Mouse (Mus musculus): ENCODE measurements around the gene Rnf222. TPM values are rescaled to one million over a fixed set of nuclear protein-coding genes. Genes with fewer than 3 reads are reported as not detected.

The Rnf222 gene
- polyA plus RNA-seq, 1 experiment from 2014 or later, result 0.64 TPM

DNA sequence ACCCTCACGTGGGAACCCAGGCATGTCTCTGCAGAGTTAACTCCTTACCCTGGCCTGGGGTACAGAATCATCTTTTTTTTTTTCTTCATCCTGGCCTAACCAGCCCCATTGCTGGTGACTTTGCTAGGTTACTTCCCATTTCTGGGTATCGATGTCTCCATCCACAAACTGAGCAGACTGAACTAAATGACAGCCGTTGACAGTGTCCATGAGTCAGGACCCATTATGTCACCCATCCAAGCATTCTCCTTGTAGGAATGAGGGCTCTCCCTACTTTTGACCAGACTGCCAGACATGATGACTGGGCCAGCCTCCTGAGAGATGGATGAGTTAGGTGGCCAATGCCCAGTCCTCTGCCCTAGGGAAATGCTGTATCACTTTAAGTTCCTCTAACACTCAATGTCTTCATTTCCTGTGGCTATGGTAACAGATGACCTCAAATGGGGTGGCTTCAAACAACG, 24.7 kb upstream of the Rnf222 start:
- Histone ChIP-seq H3K4me2 (no peak overlapping the region), H3K4me3 (replicated peaks) (no peak overlapping the region), H3K9me3 (no peaks in the 10 kb centered on the region), H3K27ac (no peak overlapping the region), H3K9ac (no peak overlapping the region), H3K27me3 (replicated peaks) (no peaks in the 10 kb centered on the region), H3K4me1 (0 out of 2 replicates have a peak, but pooled peaks cover 8% of the 10 kb centered on the region), H3K36me3 (no peaks in the 10 kb centered on the region)
- 60% methylated on average over 4 of the region's 4 CpGs for WGBS
- ATAC-seq (ENCODE audit: insufficient read depth, low FRiP score, low read depth), result no peak

DNA sequence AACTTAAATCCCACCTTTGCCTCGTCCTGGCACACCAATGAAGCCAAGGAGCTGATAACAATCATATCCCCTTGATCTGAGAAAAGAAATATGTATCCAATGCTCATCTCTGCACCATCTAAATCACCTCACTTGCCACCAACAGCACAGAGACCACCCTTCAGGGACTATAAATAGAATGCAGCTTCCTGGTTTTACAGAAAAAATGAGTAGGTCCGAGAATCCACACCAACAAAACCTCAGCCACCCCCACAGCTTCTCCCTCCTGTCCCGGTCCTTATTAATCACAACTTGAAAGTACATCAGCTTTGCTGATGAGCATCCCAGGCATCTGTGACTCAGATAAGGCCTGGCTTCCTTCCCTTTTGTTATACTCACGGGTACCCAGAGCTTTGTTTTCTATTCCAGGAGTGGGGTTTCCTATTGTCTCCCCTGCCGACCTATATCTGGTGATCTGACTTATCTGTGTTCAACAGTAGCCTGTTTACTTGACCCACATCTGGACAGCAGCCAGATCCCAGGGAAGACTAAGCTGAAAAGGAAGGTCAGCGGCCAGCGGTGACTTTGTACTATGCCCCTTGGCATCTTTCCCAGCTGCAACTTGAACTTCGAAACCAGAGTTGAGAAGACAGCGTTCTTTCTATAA, 23.7 kb upstream of the Rnf222 start:
- peak; percentile 53; the same call in 1 of the 2 replicates for ATAC-seq (ENCODE audit: insufficient read depth, low FRiP score, low read depth)
- no peaks in the 10 kb centered on the region for H3K27me3 ChIP-seq (replicated peaks)
- H3K27ac ChIP-seq, result 0 out of 2 replicates have a peak overlapping the region, but pooled peaks have one; percentile 21
- H3K36me3 ChIP-seq, result no peaks in the 10 kb centered on the region
- H3K9me3 ChIP-seq, result no peaks in the 10 kb centered on the region
- whole genome bisulfite sequencing, result 32% methylated on average over 9 of the region's 9 CpGs
- 0 out of 2 replicates have a peak, but pooled peaks cover 8% of the 10 kb centered on the region for H3K4me1 ChIP-seq
- no peak overlapping the region for H3K4me3 ChIP-seq (replicated peaks)
- H3K4me2 ChIP-seq, result no peak overlapping the region
- no peak overlapping the region for H3K9ac ChIP-seq

GRCm38 (mm10) chr11:68871277-68871676, 17.1 kb upstream of the Rnf222 start:
- no peaks in the 10 kb centered on the region for H3K9me3 ChIP-seq
- no peaks in the 10 kb centered on the region for H3K27me3 ChIP-seq (replicated peaks)
- no peak overlapping the region for H3K27ac ChIP-seq
- no peaks in the 10 kb centered on the region for H3K36me3 ChIP-seq
- no peaks in the 10 kb centered on the region; the same call in 1 of the 2 replicates for H3K4me1 ChIP-seq
- no peak overlapping the region for H3K9ac ChIP-seq
- no peak overlapping the region for H3K4me3 ChIP-seq (replicated peaks)
- no peak for ATAC-seq (ENCODE audit: insufficient read depth, low FRiP score, low read depth)
- WGBS, result 78% methylated on average over 9 of the region's 9 CpGs
- H3K4me2 ChIP-seq, result no peak overlapping the region

DNA sequence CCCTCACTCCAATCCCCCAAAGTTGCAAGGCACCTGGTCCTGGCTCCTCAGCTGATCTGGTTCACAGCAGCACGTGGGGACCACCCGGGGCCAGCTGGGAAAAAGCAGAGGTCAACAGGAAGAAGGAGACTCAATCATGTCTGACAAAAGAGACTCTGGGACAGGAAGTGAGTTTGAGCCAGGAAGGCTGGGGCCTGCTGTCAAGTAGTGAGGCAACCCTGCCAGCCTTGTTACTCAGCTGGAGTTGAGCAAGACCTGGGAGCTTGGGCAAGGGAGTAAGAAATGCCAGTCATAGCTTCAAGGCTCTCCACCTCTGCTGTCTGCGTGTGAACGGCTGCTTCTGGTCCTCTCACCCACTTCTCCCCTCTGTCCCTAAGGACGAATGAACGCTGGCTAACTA, 16.6 kb upstream of the Rnf222 start, which contains the start of gene Ndel1:
TSS of gene Ndel1 (minus strand) at position 111 of the 400 bp plus-strand sequence.
- no peaks in the 10 kb centered on the region for H3K27me3 ChIP-seq (replicated peaks)
- H3K4me3 ChIP-seq (replicated peaks), result no peak within 1 kb of the TSS
- no peak within 1 kb of the TSS for H3K9ac ChIP-seq
- 44% methylated on average over 6 of the region's 6 CpGs for WGBS
- ATAC-seq (ENCODE audit: insufficient read depth, low FRiP score, low read depth), result no peak
- H3K36me3 ChIP-seq, result no peaks in the 10 kb centered on the region
- no peak within 1 kb of the TSS for H3K4me2 ChIP-seq
- H3K27ac ChIP-seq, result no peak within 1 kb of the TSS
- no peaks in the 10 kb centered on the region for H3K9me3 ChIP-seq
- H3K4me1 ChIP-seq, result no peaks in the 10 kb centered on the region; the same call in 1 of the 2 replicates

DNA sequence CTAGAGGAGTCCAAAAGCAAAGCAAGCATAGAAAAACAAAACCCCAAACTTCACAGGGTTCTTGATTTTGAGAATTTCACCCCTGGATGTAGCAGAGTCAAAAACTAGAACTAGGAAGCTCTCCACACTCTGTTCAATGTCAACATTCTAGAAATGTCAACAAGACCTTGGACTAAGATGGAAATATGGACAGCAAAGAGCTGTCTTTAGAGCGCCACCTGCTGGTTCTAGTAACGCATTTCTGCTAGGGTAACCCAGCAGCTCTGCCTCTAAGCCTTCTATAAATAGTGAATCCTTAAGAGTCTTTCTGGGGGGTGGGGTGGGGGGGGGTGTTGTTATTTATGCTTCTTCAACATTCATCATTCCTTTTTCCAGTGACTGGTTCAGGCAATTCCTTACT, 13.5 kb upstream of the Rnf222 start:
- Histone ChIP-seq H3K9ac (no peak overlapping the region), H3K4me3 (replicated peaks) (no peak overlapping the region), H3K4me1 (no peaks in the 10 kb centered on the region; the same call in 1 of the 2 replicates), H3K4me2 (no peak overlapping the region), H3K9me3 (no peaks in the 10 kb centered on the region), H3K27me3 (replicated peaks) (no peaks in the 10 kb centered on the region), H3K36me3 (no peaks in the 10 kb centered on the region), H3K27ac (no peak overlapping the region)
- 0% methylated on average over 2 of the region's 2 CpGs for WGBS
- ATAC-seq (ENCODE audit: insufficient read depth, low FRiP score, low read depth), result peak; percentile 22; the same call in 1 of the 2 replicates

DNA sequence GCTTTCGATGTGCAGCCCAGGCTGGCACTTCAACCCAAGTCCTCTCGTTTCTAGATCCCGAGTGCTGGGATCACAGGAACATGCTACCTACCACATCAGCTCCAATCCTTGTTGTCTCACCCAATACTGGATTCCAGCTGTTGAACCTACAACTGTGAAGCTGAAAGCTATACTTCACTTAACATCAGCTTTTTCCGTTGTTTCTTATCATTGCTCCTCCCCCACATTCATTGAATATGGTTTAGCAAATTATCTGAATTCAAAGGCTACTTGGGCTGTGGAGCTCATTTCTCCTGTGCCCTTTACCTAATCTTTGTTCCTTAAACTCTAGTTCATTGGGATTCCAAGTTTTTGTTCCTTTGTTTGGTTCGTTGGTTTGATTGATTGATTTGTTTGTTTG, 9.5 kb upstream of the Rnf222 start:
- Histone ChIP-seq H3K27ac (no peak overlapping the region), H3K4me1 (no peaks in the 10 kb centered on the region), H3K27me3 (replicated peaks) (no peaks in the 10 kb centered on the region), H3K4me3 (replicated peaks) (no peak overlapping the region), H3K9me3 (no peaks in the 10 kb centered on the region), H3K9ac (no peak overlapping the region), H3K36me3 (no peaks in the 10 kb centered on the region), H3K4me2 (no peak overlapping the region)
- WGBS, result 84% methylated on average over 5 of the region's 5 CpGs
- ATAC-seq (ENCODE audit: insufficient read depth, low FRiP score, low read depth), result no peak

- 20% methylated on average over 14 of the region's 14 CpGs for WGBS
- Histone ChIP-seq H3K9me3 (no peaks in the 10 kb centered on the region), H3K4me3 (replicated peaks) (no peak overlapping the region), H3K36me3 (no peaks in the 10 kb centered on the region), H3K9ac (no peak overlapping the region), H3K4me1 (no peaks in the 10 kb centered on the region), H3K27ac (no peak overlapping the region), H3K27me3 (replicated peaks) (no peaks in the 10 kb centered on the region), H3K4me2 (peak overlapping the region; percentile 3; the same call in 1 of the 2 replicates)
- ATAC-seq (ENCODE audit: insufficient read depth, low FRiP score, low read depth), result no peak
Observed at GRCm38 (mm10) chr11:68882107-68882506, 6.2 kb upstream of the Rnf222 start.

DNA sequence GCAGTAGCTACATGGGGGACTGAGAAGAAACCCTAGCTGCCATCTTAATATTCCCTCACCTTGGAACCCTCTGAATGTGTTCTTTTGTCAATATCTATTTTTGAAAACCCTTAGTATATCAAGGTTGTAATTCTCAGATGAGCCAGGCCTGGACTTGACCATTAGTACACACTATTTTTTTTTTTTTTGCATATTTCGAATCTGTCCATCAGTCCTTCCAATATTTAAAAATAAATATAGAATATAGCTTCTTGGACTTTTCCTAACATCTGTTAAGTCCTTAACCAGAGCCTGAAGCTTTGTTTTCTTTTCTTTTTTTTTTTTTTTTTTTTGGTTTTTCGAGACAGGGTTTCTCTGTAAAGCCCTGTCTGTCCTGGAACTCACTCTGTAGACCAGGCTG, 4.5 kb upstream of the Rnf222 start:
- H3K4me2 ChIP-seq, result no peak overlapping the region
- no peak overlapping the region for H3K9ac ChIP-seq
- no peak for ATAC-seq (ENCODE audit: insufficient read depth, low FRiP score, low read depth)
- whole genome bisulfite sequencing, result 79% methylated on average over 2 of the region's 2 CpGs
- H3K4me3 ChIP-seq (replicated peaks), result no peak overlapping the region
- no peaks in the 10 kb centered on the region for H3K36me3 ChIP-seq
- no peak overlapping the region for H3K27ac ChIP-seq
- no peaks in the 10 kb centered on the region for H3K9me3 ChIP-seq
- H3K27me3 ChIP-seq (replicated peaks), result no peaks in the 10 kb centered on the region
- no peaks in the 10 kb centered on the region for H3K4me1 ChIP-seq

GRCm38 (mm10) chr11:68884368-68884767, 4.0 kb upstream of the Rnf222 start:
- Histone ChIP-seq H3K36me3 (no peaks in the 10 kb centered on the region), H3K27ac (no peak overlapping the region), H3K4me2 (no peak overlapping the region), H3K4me1 (no peaks in the 10 kb centered on the region), H3K27me3 (replicated peaks) (no peaks in the 10 kb centered on the region), H3K9me3 (no peaks in the 10 kb centered on the region), H3K4me3 (replicated peaks) (no peak overlapping the region), H3K9ac (no peak overlapping the region)
- peak; percentile 72; the same call in 1 of the 2 replicates for ATAC-seq (ENCODE audit: insufficient read depth, low FRiP score, low read depth)
- WGBS, result 62% methylated on average over 5 of the region's 5 CpGs

- H3K27ac ChIP-seq, result no peak overlapping the region
- no peak overlapping the region for H3K4me3 ChIP-seq (replicated peaks)
- H3K9me3 ChIP-seq, result no peaks in the 10 kb centered on the region
- no peak overlapping the region for H3K4me2 ChIP-seq
- WGBS, result 82% methylated on average over 5 of the region's 5 CpGs
- no peaks in the 10 kb centered on the region for H3K27me3 ChIP-seq (replicated peaks)
- H3K9ac ChIP-seq, result no peak overlapping the region
- no peaks in the 10 kb centered on the region for H3K36me3 ChIP-seq
- no peaks in the 10 kb centered on the region for H3K4me1 ChIP-seq
- no peak for ATAC-seq (ENCODE audit: insufficient read depth, low FRiP score, low read depth)
Observed at GRCm38 (mm10) chr11:68886091-68886490, 2.3 kb upstream of the Rnf222 start.

DNA sequence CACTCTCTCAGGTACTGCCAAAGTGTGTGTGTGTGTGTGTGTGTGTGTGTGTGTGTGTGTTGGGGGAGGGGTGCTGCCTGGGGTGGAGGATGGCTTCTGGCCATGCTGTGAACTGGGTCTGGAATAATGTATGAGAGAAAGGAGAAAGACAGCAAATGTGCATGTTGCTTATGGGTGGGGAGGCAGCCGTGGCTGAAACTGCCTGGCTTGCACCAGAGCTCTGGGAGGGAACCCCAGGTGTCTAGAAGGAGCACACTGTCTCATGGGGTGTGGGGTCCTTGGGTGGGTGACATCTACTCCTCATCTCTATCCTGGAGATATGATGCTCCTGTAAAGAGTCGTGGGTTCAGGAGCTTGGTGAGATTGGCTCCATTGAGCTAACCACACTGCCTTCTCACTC, 300 bp downstream of the Rnf222 start:
- Histone ChIP-seq H3K36me3 (no peaks in the 10 kb centered on the region), H3K27ac (no peak overlapping the region), H3K9ac (no peak overlapping the region), H3K4me2 (no peak overlapping the region), H3K27me3 (replicated peaks) (no peaks in the 10 kb centered on the region), H3K4me1 (0 out of 2 replicates have a peak, but pooled peaks cover 4% of the 10 kb centered on the region), H3K9me3 (no peaks in the 10 kb centered on the region), H3K4me3 (replicated peaks) (no peak overlapping the region)
- no peak for ATAC-seq (ENCODE audit: insufficient read depth, low FRiP score, low read depth)
- WGBS, result 61% methylated on average over 2 of the region's 2 CpGs

- H3K27ac ChIP-seq, result no peak overlapping the region
- no peaks in the 10 kb centered on the region for H3K27me3 ChIP-seq (replicated peaks)
- H3K4me3 ChIP-seq (replicated peaks), result no peak overlapping the region
- H3K9ac ChIP-seq, result no peak overlapping the region
- WGBS, result 33% methylated on average over 2 of the region's 2 CpGs
- no peaks in the 10 kb centered on the region for H3K9me3 ChIP-seq
- 0 out of 2 replicates have a peak, but pooled peaks cover 4% of the 10 kb centered on the region for H3K4me1 ChIP-seq
- no peak for ATAC-seq (ENCODE audit: insufficient read depth, low FRiP score, low read depth)
- H3K36me3 ChIP-seq, result no peaks in the 10 kb centered on the region
- H3K4me2 ChIP-seq, result no peak overlapping the region
Observed at GRCm38 (mm10) chr11:68890625-68891024, 2.3 kb downstream of the Rnf222 start.

Data from stomach, embryonic 15.5 days (tissue).